Mouse (Mus musculus) thymus, adult 2 months (tissue): ENCODE measurements around the gene Plxna1.

Experiments
- CTCF ChIP-seq: fragments of 200-500 bp; IDR thresholded peaks from 2 replicates; pipeline ENCODE4 v1.5.1; 2012; ENCODE audit warnings: mild to moderate bottlenecking, control low read depth, low read length, moderate library complexity, borderline replicate concordance; ENCODE audit not compliant: control insufficient read depth, poor library complexity, insufficient read depth; ENCODE audit errors: extremely low read depth
- POLR2A ChIP-seq: fragments of 200-500 bp; IDR thresholded peaks from 2 replicates; pipeline ENCODE4 v1.6.1; 2012; ENCODE audit warnings: mild to moderate bottlenecking, low read length, control low read depth, moderate library complexity; ENCODE audit not compliant: control insufficient read depth, poor library complexity, insufficient read depth; ENCODE audit errors: extremely low read depth

DNA sequence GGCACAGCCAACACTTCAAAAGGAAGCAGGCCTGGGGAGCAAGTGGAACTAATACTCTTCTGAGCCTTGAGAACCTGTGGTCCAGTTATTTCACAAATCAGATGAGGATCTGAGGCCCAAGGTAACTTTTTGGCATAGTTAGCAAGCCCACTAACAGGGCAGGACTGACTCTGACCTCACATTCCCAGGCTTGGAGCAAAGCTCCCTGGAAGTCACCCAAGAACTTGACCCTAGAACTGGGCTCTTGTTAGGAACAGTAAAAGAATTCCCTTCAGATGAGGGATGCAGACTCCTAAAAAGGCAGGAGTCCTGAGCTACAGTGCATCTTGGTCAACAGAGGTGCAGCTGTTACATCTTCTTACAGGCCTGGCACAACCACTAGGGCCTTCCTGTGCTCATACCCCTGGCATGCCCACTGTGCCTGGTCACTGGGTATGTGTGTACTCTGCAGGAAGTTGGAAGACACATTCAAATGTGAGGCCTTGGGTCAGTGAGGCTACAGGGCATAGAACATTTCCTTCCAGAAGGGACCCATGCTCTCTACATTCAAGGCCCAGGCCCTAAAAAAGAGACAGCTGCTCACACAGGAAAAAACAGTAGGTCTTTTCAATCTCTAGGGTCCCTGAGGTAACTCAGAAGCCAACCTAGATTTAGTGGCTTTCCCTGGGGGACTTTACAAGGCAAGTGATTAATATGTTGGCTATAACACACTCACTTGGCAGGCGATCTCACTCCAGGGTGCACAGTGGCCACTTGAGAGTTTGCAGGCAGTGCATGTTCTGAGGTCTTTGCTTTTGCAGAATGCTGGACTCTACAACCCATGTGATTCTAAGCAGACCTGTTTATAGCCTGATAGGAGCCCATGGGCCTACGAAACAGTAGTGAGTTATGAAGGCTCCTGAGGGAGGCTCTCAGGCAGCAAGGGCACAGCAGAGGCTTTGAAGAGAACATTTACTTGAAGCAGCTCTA, 41.1 kb upstream of the Plxna1 start:
- TF ChIP-seq CTCF = no peak
- TF ChIP-seq POLR2A = no peak
